Mouse (Mus musculus): ENCODE measurements around the gene P2rx2. TPM values are rescaled to one million over a fixed set of nuclear protein-coding genes. Genes with fewer than 3 reads are reported as not detected.

The P2rx2 gene
- 0.36 and 0.42 TPM in 2 replicates for polyA plus RNA-seq (2015; fragmentation: Nextera tagmentation; extraction: Ambion mirVana)

DNA sequence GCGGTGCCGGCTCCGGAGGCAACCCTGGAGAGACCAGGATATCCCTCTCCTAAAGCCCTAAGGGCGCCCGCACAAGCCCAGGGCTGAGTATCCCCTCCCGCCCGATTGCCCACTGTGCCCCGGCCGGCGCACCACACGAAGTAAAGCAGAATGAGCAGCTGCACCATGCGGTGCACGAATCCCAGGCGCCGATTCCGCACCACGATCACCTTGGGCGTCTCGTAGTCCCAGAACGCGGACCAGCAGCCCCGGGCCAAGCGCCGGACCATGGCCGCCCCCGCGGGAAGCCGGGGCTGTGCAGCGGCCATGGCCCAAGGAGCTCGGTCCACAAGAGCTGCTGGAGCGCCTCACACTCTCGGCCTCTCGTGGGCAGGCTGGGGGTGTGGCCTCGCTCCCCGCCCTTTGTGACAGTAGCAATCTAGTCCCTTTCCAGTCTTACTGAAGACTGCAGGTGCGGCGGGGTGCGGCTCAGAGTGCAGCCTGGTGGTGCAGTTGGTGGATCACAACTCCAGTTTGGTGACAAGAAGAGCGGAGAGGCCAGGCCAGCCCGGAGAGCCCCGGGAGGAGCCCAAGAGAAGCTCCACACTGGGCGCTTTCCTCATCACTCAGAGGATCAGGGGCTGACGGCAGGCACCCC, at the start of gene P2rx2:
P2rx2 (minus strand) TSS at position 565 of the 637 bp plus-strand sequence.
- H3K36me3 ChIP-seq (ENCODE audit: control insufficient read depth, insufficient read depth, low read length): no peaks in the 10 kb centered on the region
- peak within 1 kb of the TSS; percentile 27 for H3K9ac ChIP-seq (ENCODE audit: low read length)
- no peak for TF ChIP-seq EP300 (optimal IDR thresholded peaks at IDR 0.05)
- TF ChIP-seq CTCF (IDR thresholded peaks at IDR 0.05; ENCODE audit: low read depth): peak; percentile 21; the same call in 1 of the 2 replicates
- no peaks in the 10 kb centered on the region; the same call in 1 of the 2 replicates for H3K27me3 ChIP-seq (ENCODE audit: control insufficient read depth, insufficient read depth, low read length)
- DNase-seq (ENCODE audit: low spot score) (peak; percentile 73), ATAC-seq (ENCODE audit: low FRiP score, low TSS enrichment) (peak; percentile 67)
- H3K4me3 ChIP-seq (ENCODE audit: low read depth, low read length): peak within 1 kb of the TSS; percentile 43
- 0 out of 2 replicates have a peak, but pooled peaks cover 2% of the 10 kb centered on the region for H3K4me1 ChIP-seq (replicated peaks; ENCODE audit: control insufficient read depth, insufficient read depth)
- no peaks in the 10 kb centered on the region for H3K9me3 ChIP-seq (ENCODE audit: control insufficient read depth, low read length)
- peak within 1 kb of the TSS; percentile 82 for H3K4me2 ChIP-seq (replicated peaks; ENCODE audit: low read depth)
- WGBS: 3% methylated on average over 41 of the region's 43 CpGs
- H3K27ac ChIP-seq (replicated peaks): no peak within 1 kb of the TSS

DNA sequence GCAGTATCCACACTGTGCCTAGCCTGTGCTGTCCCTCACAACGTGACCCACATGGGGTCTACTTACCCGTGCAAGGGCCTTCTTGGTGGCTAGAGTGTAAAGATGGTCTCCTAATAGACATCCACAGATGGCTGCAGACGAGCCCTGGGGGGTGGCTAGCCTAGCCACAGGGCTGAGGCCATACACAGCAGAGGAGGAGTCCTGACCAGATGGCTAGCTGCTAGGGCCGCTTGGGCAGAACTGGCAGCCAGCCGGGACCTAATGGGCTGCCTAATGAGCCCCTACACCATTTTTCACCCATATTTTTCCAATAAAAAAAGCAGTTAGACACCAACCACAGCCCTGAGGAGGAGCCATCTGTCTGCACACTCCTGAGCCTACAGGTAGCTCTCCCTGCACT, 49.7 kb upstream of the P2rx2 start:
- H3K4me2 ChIP-seq (replicated peaks; ENCODE audit: low read depth): no peak overlapping the region
- 87% methylated on average over 5 of the region's 5 CpGs for WGBS
- no peak for DNase-seq (ENCODE audit: low spot score)
- no peak for ATAC-seq (ENCODE audit: low FRiP score, low TSS enrichment)
- H3K9ac ChIP-seq (ENCODE audit: low read length): no peak overlapping the region
- TF ChIP-seq EP300 (optimal IDR thresholded peaks at IDR 0.05) (no peak), CTCF (IDR thresholded peaks at IDR 0.05; ENCODE audit: low read depth) (no peak)
- H3K9me3 ChIP-seq (ENCODE audit: control insufficient read depth, low read length): no peaks in the 10 kb centered on the region
- no peak overlapping the region for H3K4me3 ChIP-seq (ENCODE audit: low read depth, low read length)
- H3K27ac ChIP-seq (replicated peaks): no peak overlapping the region
- no peaks in the 10 kb centered on the region for H3K36me3 ChIP-seq (ENCODE audit: control insufficient read depth, insufficient read depth, low read length)
- no peaks in the 10 kb centered on the region for H3K4me1 ChIP-seq (replicated peaks; ENCODE audit: control insufficient read depth, insufficient read depth)
- no peaks in the 10 kb centered on the region for H3K27me3 ChIP-seq (ENCODE audit: control insufficient read depth, insufficient read depth, low read length)

DNA sequence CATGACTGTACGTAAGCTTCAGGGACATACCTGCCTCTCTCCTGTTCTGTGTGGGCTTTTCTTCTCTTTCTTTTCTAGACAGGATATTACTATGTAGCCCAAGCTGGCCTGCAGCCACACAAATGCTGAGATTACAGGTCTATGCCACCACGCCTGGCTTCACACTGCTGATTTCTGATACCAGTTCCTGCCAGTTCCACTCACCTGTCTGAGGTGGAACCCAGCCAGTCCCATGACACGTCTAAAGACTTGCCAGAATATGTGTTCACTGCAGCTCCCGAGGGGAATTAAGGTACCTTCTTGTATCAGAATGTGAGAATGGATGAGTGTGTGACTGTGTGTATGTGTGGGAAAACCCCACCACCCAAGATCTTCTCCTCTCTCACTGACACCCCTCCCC, 47.6 kb upstream of the P2rx2 start:
- H3K9ac ChIP-seq (ENCODE audit: low read length): no peak overlapping the region
- no peak overlapping the region for H3K4me2 ChIP-seq (replicated peaks; ENCODE audit: low read depth)
- no peak for DNase-seq (ENCODE audit: low spot score)
- TF ChIP-seq CTCF (IDR thresholded peaks at IDR 0.05; ENCODE audit: low read depth) (no peak), EP300 (optimal IDR thresholded peaks at IDR 0.05) (no peak)
- no peak overlapping the region for H3K4me3 ChIP-seq (ENCODE audit: low read depth, low read length)
- WGBS: 76% methylated on average over 4 of the region's 4 CpGs
- no peak overlapping the region for H3K27ac ChIP-seq (replicated peaks)
- H3K9me3 ChIP-seq (ENCODE audit: control insufficient read depth, low read length): no peaks in the 10 kb centered on the region
- H3K4me1 ChIP-seq (replicated peaks; ENCODE audit: control insufficient read depth, insufficient read depth): 0 out of 2 replicates have a peak, but pooled peaks cover 5% of the 10 kb centered on the region
- ATAC-seq (ENCODE audit: low FRiP score, low TSS enrichment): no peak
- no peaks in the 10 kb centered on the region for H3K27me3 ChIP-seq (ENCODE audit: control insufficient read depth, insufficient read depth, low read length)
- no peaks in the 10 kb centered on the region for H3K36me3 ChIP-seq (ENCODE audit: control insufficient read depth, insufficient read depth, low read length)

DNA sequence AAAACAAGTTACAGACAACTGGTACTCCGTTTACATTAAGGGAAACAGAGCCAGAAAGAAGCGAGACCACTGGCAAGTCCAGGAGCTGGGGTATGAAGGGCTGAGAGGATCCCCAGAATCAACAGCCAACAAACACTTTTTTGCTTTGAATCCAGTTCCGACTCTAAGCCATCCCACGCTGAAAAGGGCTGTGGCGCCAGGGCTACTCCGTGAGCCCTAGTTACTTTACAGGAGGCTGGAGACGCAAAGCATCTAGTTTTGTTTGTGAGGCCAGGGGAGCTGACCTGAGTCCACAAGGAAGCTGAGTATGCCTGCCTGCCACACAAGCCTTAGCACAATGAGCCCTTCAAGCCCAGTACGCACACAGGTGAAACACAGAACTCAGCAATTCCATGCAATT, 44.3 kb upstream of the P2rx2 start:
- no peaks in the 10 kb centered on the region for H3K36me3 ChIP-seq (ENCODE audit: control insufficient read depth, insufficient read depth, low read length)
- no peak; the same call in 1 of the 2 replicates for ATAC-seq (ENCODE audit: low FRiP score, low TSS enrichment)
- H3K4me2 ChIP-seq (replicated peaks; ENCODE audit: low read depth): peak overlapping the region; percentile 86
- no peak overlapping the region for H3K27ac ChIP-seq (replicated peaks)
- H3K4me3 ChIP-seq (ENCODE audit: low read depth, low read length): peak overlapping the region; percentile 54
- 22% methylated on average over 8 of the region's 8 CpGs for WGBS
- 0 out of 2 replicates have a peak, but pooled peaks cover 5% of the 10 kb centered on the region for H3K4me1 ChIP-seq (replicated peaks; ENCODE audit: control insufficient read depth, insufficient read depth)
- peak overlapping the region; percentile 58 for H3K9ac ChIP-seq (ENCODE audit: low read length)
- TF ChIP-seq CTCF (IDR thresholded peaks at IDR 0.05; ENCODE audit: low read depth): no peak
- no peak for TF ChIP-seq EP300 (optimal IDR thresholded peaks at IDR 0.05)
- DNase-seq (ENCODE audit: low spot score): no peak
- H3K9me3 ChIP-seq (ENCODE audit: control insufficient read depth, low read length): no peaks in the 10 kb centered on the region
- no peaks in the 10 kb centered on the region for H3K27me3 ChIP-seq (ENCODE audit: control insufficient read depth, insufficient read depth, low read length)

DNA sequence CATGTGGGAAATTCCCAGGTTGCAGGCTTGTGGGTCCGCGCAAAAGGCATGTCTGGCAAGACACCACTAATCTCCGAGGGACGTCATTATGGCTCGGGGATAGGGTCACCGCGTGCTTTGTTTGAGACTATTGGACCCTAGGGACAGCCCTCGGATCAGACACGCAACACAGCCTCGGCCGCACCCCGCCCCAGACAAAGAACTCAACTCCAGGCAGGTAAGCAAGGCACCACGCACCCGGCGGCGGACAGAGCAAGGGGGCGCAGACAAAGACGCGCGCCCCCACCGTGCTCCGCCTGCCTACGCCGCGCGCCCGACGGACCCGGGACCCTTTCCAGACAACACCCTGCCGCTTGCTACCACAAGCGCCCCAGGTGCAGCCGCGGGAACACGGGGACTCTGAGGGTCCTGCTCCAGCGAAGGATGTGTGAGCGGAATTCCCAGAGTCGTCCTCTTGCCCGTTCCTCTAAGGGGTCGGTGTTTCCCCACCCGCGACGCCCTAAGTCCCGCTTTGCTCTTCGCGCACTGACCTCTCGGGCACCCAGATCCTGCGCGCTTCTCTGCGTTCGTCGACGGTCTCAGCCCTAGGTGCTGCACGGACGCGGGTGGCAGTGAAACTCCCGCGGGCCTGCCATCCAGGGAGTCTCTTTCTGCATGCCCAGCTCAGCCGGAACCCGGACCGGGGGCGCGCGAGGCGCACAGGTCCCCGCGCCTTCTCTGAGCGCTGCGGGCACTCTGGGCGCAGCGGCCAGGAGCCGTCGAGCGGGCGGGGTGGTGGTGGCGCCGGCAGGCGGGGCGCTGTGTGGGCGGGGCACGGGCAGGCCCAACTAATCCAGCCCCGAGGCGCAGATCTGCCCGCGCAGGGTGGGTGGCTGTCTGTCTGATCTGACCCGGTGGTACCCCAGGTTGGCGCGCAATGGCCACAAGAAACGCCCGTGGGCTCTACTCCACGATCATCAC, 43.6 kb upstream of the P2rx2 start:
- Histone ChIP-seq H3K27me3 (ENCODE audit: control insufficient read depth, insufficient read depth, low read length) (no peaks in the 10 kb centered on the region), H3K4me1 (replicated peaks; ENCODE audit: control insufficient read depth, insufficient read depth) (0 out of 2 replicates have a peak, but pooled peaks cover 5% of the 10 kb centered on the region), H3K27ac (replicated peaks) (no peak overlapping the region), H3K9me3 (ENCODE audit: control insufficient read depth, low read length) (no peaks in the 10 kb centered on the region), H3K4me2 (replicated peaks; ENCODE audit: low read depth) (peak overlapping the region; percentile 86), H3K9ac (ENCODE audit: low read length) (peak overlapping the region; percentile 58), H3K4me3 (ENCODE audit: low read depth, low read length) (peak overlapping the region; percentile 54), H3K36me3 (ENCODE audit: control insufficient read depth, insufficient read depth, low read length) (no peaks in the 10 kb centered on the region)
- DNase-seq (ENCODE audit: low spot score) (peak; percentile 83), ATAC-seq (ENCODE audit: low FRiP score, low TSS enrichment) (peak; percentile 85)
- no peak for TF ChIP-seq EP300 (optimal IDR thresholded peaks at IDR 0.05)
- peak; percentile 5; the same call in 1 of the 2 replicates for TF ChIP-seq CTCF (IDR thresholded peaks at IDR 0.05; ENCODE audit: low read depth)
- WGBS: 1% methylated on average over 86 of the region's 90 CpGs

Measured in stomach, postnatal 0 days (tissue).